Mouse (Mus musculus): ENCODE measurements around the gene Slc2a5.

- TF ChIP-seq E2F4 (IDR thresholded peaks at IDR 0.05; ENCODE audit: borderline replicate concordance, low read depth, low read length) (no peak), ZKSCAN1 (IDR thresholded peaks at IDR 0.05; ENCODE audit: low read depth, low read length) (no peak), CTCF (IDR thresholded peaks at IDR 0.05 in 2 of 3, conservative IDR thresholded peaks at IDR 0.05 in 1 of 3; ENCODE audit: control insufficient read depth in 1 of 3, insufficient read depth in 1 of 3, low read depth in 2 of 3, low read length in 3 of 3, poor library complexity in 1 of 3, severe bottlenecking in 1 of 3) (no peak), NELFE (IDR thresholded peaks at IDR 0.05; ENCODE audit: low read depth, low read length) (no peak), ETS1 (IDR thresholded peaks at IDR 0.05; ENCODE audit: low read depth, low read length) (peak; percentile 70), ZC3H11A (IDR thresholded peaks at IDR 0.05; ENCODE audit: low read depth, low read length) (no peak), EP300 (IDR thresholded peaks at IDR 0.05; ENCODE audit: low read depth in 1 of 2, low read length in 2 of 2) (peak; percentile 63 to 64), HCFC1 (IDR thresholded peaks at IDR 0.05; ENCODE audit: low read depth, low read length) (no peak), UBTF (IDR thresholded peaks at IDR 0.05; ENCODE audit: borderline replicate concordance, insufficient read depth, low read depth, low read length) (no peak), ZNF384 (IDR thresholded peaks at IDR 0.05; ENCODE audit: low read depth, low read length) (no peak), MYC (IDR thresholded peaks at IDR 0.05; ENCODE audit: low read depth, low read length) (0 out of 2 replicates have a peak, but pooled peaks have one; percentile 22), POLR2A (IDR thresholded peaks at IDR 0.05; ENCODE audit: control insufficient read depth in 1 of 2, insufficient read depth in 1 of 2, low read depth in 1 of 2, low read length in 2 of 2, poor library complexity in 1 of 2) (no peak), TCF12 (IDR thresholded peaks at IDR 0.05; ENCODE audit: low read depth, low read length) (no peak)
Measured at GRCm38 (mm10) chr4:150172107-150172506, 53.0 kb downstream of the Slc2a5 start.

All from MEL (cell line).